Mouse (Mus musculus): ENCODE data around the gene Dnm1l. TPM values are rescaled to one million over a fixed set of nuclear protein-coding genes. Genes with fewer than 3 reads are reported as not detected.

The Dnm1l gene
- 61.0 to 70.4 TPM (median 65.7 TPM) in 4 replicates for total RNA-seq (2023; ENCODE audit: inconsistent age)

GRCm38 (mm10) chr16:16358481-16359100 lies at the start of gene Dnm1l:
Gene Dnm1l, minus strand, starts transcription at chr16:16358959.

GRCm38 (mm10) chr16:16302369-16303137 lies 56.2 kb downstream of the Dnm1l start, which contains the start of gene Yars2:
Gene Yars2, plus strand, starts transcription at chr16:16302965.

Other genes with a start within 250 kb of the Dnm1l start
- gene Pkp2, start 145.6 kb downstream of the Dnm1l start, total RNA-seq (2023; ENCODE audit: inconsistent age): 0.29 to 0.33 TPM in 2 of 4 replicates, not detected in the others
- 16.1 to 22.8 TPM (median 18.2 TPM) in 4 replicates for gene Yars2, start 56.0 kb downstream of the Dnm1l start, total RNA-seq (2023; ENCODE audit: inconsistent age)
- 0.09 to 0.72 TPM (median 0.48 TPM) in 4 replicates for gene Fgd4, start 241.6 kb upstream of the Dnm1l start, total RNA-seq (2023; ENCODE audit: inconsistent age)

All from B cell, adult (primary cell).